Mouse (Mus musculus): ENCODE results near the gene 4930404N11Rik. TPM values are rescaled to one million over a fixed set of nuclear protein-coding genes. Genes with fewer than 3 reads are reported as not detected.

4930404N11Rik gene
- total RNA-seq, 2 experiments from 2014 or later: 0.85 to 1.4 TPM

DNA sequence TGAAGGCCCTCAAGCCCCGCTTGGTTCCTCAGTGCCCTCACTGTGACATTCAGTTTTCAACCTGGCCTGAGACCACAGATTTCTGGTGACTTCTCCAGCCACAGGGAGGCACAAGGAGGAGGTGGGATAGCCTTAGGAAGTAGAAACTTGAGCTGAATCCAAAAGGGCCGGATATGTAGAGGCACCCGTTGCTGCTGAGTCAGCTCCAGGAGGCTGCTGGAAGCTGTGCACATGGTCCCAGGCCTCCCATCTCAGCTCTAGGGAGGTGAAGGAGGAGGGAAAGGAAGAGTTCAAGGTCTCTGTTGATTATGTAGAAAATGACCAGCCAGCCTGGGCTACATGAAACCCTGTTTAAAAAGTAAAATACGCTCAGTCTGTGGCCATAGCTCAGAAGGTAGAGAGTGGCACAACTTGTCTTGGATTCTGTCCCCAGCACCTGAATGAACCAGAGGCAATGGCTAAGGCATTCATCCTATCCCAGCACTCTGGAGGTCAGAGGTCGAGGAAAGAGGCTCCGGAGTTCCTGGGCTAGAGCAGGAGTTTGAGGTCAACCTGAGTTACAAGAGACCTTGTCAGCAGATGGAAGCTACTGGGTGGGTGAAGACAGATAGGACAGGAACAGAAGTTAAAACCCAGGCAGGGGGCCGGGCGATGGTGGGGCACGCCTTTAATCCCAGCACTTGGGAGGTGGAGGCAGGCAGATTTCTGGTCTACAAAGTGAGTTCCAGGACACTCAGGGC, 10.7 kb downstream of the 4930404N11Rik start:
- no peak for DNase-seq

DNA sequence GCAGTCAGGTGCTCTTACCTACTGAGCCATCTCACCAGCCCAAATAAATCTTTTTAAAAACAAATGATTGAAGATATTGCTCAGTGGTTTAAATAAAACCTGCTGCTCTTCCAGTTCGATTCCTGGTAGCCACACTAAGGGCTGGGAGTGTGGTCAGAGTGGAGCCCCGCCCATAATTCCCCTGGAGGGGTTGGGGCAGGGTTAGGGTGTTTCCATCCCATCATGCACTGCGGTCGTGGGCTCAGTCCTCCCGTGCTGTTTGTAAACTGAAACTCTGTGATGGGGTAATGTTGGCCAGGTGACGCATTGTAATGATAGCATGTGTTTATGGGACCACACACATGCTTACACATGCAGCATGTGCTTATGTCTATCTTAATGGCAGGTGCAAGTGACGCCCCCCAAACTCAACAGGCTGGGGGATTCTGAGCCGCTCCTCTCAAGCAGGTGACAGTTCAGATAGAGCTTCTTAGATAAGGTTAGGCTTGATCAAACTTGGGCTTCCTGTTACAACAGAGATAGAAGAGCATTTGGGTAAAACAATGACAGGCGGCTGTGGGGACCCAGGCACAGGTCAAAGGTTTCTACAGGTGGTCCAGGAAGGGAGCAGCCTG, 13.8 kb downstream of the 4930404N11Rik start:
- DNase-seq: no peak

GRCm38 (mm10) chr10:81350351-81351063, 15.1 kb downstream of the 4930404N11Rik start, which contains the start of gene Hmg20b:
Gene Hmg20b, minus strand, starts transcription at chr10:81350480.
- peak; percentile 98 for DNase-seq

DNA sequence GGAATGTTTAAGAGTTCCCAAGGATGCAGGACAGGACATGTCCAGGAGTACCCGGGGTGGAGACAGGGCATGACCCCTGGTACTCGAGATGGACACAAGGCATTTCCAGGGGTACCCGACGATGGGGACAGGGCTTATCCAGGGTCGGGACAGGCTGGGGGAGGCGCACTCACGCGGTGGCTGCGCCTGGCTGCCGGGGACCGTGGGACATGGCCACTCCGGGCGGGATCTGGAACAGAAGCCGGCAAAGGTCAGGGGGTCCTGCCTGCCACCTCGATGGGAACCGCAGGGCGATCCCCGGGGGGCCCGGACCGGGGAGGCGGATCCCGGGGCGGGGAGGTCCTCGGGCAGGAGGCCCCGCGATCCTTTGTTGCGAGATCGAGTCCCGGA, 15.7 kb downstream of the 4930404N11Rik start:
- no peak for DNase-seq

DNA sequence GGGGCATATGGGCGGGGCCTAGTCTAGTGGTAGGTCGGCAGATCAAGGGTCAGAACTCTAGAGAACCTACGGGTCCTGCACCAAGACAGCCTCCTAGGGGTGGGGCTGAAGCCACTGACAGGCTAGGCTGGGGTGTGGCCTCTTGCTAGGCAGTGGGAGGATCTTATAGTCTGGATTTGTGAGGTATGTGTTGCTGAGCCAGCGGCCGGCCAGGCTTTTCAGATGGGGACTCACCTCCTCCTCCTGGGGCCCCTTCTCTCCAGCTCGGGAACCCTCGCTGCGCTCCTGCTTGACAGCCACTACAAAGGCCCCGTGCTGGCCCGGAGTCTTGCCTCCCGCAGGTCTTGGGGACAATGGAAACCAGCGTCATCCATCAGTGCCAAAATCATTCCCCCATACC, 16.5 kb downstream of the 4930404N11Rik start:
- DNase-seq: no peak

DNA sequence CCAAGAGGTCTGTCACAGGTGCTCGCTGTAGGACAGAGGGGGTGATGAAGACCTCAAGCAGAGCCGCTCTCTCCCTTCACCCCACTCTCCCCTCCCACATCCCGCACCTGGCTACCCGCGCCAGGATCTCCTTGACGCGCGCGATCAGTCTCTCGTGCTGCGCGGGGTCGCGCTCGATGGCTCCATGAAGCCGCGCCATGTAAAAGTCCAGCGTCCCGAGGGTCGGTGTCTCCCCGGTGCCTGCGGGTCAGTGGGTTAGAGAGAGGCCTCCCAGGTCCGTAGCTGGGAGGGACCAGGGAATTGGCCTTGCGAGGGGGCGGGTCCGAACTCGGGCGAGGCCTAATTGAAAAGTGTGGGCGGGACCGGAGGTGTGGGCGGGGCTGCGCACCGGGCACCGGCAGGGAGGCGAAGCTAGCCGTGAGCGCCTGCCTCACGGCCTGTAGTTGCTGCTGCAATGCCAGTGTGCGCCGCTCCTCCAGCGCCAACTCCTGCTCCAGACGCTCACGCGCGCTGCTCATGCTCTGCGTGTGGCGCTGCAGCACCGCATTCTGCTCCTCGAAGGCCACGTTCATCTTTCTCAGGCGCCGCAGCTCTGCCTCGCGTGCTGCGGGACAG, 19.1 kb downstream of the 4930404N11Rik start:
- peak; percentile 38 for DNase-seq

DNA sequence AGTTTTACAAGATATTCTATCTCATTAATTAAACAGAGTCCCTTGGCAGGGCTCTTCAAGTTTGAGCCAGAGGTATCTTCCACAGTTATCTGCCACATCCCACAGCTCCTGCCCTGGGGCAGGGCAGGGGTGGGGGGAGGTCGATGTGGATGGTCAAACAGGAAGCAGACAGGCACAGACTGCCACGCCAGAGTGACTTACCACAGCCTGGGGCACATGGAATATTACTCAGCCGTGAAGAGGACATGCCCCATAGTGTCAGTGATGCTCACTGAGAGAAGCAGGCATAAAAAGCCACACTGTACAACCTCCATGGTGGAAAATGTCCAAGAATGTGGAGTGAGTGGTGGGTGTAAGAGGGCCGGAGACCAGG, 20.5 kb downstream of the 4930404N11Rik start:
- no peak for DNase-seq

DNA sequence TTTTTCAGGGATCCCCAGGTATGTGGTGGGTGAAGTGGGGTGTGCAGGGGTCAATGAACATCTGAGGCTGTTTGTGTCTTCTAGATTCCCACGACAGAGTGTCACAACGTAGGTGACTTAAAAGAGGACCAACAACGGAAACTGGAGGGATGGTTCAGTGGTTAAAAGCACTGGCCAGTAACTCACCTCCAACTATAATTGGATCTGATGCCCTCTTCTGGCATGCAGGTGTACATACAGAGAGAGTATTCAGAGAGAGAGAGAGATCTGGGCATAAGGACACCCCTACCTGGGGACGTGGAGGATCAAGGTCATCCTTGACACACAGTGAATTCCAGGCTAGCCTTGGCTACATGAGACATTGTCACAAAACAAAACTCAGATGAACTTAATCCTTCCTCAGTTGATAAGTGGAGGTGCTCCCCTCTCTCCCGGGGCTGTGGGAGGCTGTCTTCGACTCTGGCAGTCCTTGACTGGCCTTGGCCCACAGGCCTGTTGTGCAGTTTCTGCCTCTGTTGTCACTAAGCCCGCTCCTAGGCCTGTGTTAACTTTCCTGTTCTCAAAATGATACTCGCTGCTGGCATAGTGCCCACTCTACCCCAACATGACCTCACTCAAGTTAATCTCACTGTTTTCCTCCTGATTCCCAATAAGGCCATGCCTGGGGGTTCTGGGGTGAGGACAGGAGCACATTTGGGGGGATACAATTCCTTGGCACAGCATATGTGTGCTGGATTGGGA, 21.0 kb downstream of the 4930404N11Rik start:
- peak; percentile 46 for DNase-seq

GRCm38 (mm10) chr10:81342686-81343505, 22.7 kb downstream of the 4930404N11Rik start, which contains the start of gene Gipc3:
Gene Gipc3, minus strand, starts transcription at chr10:81343266.
- peak; percentile 46 for DNase-seq

DNA sequence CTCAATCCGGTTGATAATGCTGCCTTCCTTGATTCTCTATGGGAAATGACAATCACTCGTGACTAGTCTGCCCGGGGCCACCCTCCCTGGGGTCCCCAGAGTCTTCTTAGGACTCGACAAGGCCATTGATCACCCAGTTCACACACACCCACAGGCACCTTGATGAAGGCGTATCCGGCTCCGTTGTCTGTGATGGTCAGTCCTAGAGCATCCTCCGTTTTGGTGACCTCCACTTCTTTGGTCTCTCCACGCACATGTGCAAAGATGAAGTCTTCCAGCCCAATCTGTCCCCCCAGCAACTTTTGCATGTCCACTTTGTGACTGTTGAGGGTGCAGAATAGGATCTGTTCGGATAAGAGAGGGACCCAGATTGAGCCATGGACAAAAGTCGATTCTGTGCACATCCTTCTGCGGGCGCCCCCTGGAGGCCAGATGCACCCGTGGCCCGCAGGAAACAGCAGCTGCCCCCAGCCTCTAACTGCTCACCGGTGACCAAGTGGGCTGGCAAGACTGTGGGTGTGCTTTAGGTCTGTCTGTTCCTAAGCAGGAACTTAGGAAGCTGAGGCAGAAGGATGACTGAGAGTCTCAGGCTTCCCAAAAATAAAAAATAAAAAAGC, 24.2 kb downstream of the 4930404N11Rik start:
- DNase-seq: peak; percentile 84

DNA sequence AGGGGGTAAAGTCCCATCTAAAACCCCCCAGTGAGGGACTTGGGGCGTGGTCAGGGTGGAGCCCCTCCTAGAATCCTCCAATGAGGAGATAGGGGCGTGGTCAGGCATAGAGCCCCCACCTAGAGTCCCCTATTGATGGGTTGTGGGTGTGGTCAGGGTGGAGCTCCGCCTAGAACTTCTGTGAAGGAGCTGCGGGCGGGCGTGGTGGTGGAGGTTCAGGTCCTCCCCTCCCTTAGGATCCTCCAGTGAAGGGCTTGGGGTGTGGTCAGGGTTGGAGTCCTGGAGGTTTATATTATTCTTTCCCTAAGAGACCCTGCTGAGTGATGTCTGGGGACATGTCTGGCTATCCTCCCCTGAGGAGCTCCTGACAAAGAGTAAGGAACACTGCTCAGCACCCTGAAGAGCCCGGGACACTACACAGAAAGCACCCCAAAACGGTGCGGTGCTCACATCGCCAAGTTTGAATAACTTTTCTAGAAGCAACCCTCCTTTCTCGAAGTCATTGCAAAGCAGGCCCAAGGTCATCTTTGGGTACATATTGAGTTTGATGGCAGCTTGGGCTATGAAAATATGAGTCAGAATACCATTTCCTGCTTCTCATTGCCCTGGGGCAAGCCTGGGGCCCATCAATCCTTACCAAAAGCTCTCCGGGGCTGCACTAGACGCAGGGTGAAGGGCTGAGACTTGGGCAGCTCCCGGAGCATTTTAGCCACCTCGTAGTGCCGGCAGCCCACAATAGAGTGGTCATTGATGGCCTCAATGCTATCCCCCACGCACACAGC, 24.9 kb downstream of the 4930404N11Rik start:
- DNase-seq: no peak

GRCm38 (mm10) chr10:81336558-81336957, 29.1 kb downstream of the 4930404N11Rik start:
- DNase-seq: no peak

DNA sequence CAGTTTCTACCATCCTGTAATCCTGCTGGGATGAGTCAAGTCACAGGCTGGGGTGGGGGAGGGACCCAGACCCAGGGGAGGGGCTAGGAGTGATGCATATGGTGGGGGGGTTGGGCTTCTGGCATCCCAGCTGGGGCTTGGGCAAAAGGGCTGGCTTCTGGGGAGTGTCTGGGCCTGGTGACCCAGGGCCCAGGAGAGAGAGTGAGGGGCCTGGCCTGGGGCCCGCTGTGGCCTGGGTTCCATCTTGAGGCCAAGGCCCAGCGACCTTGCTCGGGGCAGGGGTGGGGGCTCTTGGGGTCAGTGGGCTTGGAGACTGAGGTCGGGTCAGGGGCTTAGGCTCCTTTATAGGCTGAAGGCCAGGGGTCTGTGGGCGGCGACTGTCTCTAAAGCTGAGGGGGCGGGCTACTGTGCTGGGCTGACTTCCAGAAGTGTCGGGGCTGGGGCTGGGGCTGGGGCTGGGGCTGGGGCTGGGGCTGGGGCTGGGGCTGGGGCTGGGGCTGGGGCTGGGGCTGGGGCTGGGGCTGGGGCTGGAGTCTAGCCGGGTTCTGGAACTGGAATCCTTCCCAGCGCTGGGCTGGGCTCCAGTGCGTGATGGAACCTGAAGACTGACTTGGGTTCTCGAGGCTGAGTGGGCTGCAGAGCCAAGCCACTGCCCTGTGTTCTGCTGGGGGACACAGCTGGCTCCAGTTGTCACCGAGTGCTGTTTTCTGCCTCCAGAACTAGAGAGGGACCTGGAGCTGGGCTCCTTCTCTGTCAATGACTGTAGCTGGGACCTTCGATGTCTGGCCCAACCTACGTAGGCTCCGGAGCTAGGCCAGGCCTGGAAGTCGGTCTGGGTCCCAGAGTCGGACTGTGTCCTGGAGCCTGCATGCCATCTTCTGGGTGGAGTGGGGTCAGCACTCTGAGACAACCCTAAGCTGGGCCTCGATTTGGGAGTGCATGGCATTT, 29.9 kb downstream of the 4930404N11Rik start:
- peak; percentile 59 for DNase-seq

DNA sequence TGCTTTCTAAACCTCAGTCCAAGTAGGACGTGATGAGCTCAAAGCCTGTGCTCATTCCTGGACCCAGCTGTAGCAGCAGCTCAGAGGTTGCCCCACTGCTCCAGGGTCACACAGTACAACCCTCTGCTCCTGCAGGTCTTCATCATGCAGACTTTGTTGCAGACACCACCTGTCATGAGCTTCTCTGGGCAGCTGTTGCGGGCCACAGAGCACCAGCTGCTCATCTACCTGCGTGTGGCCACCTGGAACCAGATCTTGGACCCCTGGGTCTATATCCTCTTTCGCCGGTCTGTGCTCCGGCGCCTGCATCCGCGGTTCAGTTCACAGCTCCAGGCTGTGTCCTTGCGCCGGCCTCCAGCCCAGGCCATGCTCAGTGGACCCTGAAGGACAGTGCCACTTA, 31.3 kb downstream of the 4930404N11Rik start:
- DNase-seq: no peak

- DNase-seq: no peak
Measured at GRCm38 (mm10) chr10:81332277-81332676, 33.3 kb downstream of the 4930404N11Rik start.

GRCm38 (mm10) chr10:81330007-81330406, 35.6 kb downstream of the 4930404N11Rik start:
- no peak for DNase-seq

DNA sequence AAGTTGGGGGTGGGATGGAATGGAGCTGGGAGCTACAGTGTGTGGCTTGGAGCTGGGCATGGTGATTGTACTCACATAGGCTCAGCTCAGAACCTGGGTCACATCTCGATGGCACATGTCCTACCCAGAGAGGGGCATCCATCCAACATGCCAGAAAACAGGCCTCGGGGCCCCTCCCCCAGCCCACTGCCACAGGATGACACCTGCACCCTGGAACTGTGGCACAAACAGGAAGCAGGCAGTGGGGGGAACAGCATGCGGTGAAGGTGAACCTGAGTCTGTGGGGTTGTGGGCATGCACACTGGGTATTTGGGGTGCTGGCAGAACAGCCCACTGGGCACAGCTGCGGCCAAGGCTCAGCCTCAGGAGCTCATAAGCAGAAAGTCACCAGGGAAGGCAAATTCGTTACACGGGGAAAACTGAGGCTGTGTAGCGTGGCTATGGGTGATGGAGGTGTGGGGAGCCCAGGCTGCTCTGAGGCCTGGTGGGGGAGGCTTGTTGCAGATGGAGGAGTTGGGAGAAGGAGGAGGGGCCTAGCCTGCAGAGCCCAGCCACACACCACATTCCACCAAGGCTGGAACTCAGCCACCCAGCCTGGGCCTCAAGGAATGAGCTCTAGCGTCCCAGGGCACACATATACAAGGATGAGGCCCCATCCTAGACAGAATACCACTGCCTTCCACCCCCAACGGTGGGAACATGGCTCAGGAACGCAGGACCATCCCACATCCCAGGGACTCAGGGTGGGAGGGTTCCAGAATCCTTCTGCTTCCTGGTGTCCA, 36.2 kb downstream of the 4930404N11Rik start:
- peak; percentile 55 for DNase-seq

DNA sequence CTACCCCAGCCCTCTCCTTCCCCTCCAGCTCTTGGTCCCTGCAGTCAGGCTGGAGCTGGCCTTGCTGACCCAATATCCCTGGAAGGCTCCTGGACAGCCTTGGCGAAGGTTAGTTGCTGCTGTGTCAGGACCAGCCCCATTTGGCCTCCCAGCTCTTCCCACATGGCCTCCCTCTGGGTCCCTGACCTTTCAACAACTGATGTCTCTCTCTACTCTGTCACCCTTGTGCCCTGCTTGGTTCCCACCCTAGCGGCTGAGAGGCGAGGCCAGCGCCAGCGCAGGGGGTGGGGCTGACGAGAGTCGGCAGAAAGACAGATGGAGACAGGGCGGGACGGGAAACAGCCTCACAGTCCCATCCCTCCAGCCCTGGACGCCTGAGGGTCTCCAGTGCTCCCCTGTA, 37.2 kb downstream of the 4930404N11Rik start, which contains the start of gene Tbxa2r:
Gene Tbxa2r, plus strand, starts transcription at position 346 of the 400 bp plus-strand sequence.
- peak; percentile 58 for DNase-seq
